Mouse (Mus musculus) cerebral cortex, adult 2 months (tissue): ENCODE data around the gene A430005L14Rik.

Source experiments
- WGBS: fragments of 180-500 bp; shearing (Covaris S2); methylation state at CpG from one replicate; pipeline ENCODE4 v1.1.7; 2018; 5-methylcytosine and 5-hydroxymethylcytosine counted together

The A430005L14Rik gene

GRCm38 (mm10) chr4:153974431-153975291 lies 17.6 kb downstream of the A430005L14Rik start, which contains the start of the genes Dffb and Cep104:
Dffb (minus strand) TSS chr4:153975126.
Cep104 (plus strand) TSS chr4:153975194.
- under 1% methylated on average over 68 of the region's 68 CpGs for WGBS

GRCm38 (mm10) chr4:153975292-153975662 lies 18.2 kb downstream of the A430005L14Rik start:
- WGBS = under 1% methylated on average over 33 of the region's 33 CpGs

- 22% methylated on average over 6 of the region's 6 CpGs for WGBS
These were observed 18.7 kb downstream of the A430005L14Rik start for GRCm38 (mm10) chr4:153975768-153976167.

DNA sequence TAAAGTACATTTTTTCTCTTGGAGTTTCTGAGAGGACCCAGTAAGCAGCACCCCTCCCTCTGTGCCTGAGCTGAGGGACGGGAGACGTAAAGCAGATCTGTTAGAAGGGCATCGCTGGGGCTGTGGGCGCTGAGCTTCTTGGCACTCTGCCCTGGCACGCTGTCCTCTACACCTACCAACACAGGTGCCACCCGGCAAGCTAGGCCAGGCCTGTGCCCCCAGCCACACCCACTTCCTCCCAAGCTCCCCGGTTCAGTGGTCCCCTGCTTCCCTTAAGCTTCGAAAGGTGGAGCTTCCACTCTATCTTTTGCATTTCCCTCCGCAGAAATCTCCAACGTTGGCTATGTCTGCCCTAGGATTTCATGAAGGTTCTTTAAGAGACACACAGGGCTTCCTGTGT lies 22.2 kb downstream of the A430005L14Rik start:
- WGBS = 79% methylated on average over 10 of the region's 10 CpGs

DNA sequence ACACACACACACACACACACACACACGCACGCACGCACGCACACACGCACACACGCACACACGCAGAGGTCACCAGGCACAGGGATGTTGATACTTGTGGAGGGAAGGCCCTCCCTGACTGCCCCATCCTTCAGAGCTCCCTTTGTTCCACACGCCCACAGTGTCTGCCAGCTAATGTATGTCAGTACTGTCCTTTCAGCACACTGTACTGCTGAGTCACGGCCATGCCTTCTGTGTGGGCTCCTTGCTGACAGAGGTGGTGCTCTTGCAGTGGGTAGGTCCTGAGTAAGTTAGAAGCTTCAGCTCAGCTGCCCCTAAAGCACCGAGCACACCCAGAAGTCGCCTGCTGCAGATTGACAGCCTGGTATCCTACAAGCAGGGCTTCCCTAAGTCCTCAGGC lies 23.4 kb downstream of the A430005L14Rik start:
- WGBS = 70% methylated on average over 11 of the region's 11 CpGs

DNA sequence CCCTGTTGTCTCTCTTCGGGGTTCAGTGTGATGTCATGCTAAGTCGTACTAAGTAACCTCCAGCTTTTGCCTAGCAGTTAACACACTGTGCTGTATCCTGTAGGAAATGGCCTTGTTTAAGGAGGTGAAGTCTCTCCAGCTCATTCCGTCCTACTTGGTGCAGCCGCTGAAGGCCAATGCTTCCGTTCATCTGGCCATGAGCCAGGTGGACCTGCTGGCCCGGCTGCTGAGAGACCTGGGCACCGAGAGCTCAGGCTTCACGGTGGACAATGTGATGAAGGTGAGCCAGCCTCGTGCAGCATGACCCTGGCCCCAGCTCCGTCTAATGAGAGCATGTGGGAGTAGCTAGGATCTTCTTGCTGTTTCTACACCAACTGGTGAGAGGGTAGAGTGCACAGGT lies 35.7 kb downstream of the A430005L14Rik start:
- WGBS = 82% methylated on average over 10 of the region's 10 CpGs

DNA sequence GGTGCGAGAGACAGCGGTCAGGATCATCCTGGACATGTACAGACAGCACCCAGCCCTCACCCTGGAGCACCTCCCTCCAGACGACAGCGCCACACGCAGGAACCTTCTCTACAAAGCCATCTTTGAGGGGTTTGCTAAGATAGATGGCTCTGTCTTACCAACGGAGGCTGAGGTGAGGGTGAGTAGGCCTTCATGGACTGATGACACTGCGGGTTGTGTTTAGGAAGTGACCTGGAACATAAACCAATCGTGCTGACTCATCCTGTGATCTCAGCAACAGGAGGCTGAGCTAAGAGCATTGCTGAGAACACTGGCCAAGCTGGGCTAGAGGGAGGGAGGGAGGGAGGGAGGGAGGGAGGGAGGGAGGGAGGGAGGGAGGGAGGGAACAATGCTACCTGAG lies 36.5 kb downstream of the A430005L14Rik start:
- WGBS = 89% methylated on average over 8 of the region's 8 CpGs

DNA sequence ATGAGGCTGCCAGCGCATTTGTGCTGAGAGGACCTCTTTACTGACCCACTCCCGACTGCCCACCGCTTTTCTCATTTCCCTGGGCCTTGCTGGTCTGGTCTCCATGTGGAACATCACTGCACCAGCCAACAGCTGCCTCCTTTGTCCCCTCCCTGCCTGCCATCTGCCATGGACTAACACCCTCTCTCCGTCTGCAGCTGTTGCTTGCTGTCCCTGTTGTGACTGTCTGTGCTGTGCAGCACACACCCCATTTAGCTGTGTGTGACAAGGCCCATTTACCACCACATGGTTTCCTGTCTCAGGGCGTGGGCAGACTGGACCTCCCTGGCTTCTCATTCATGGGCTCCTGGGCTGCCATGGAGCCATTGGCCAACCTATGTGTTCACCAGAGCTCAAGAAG lies 48.5 kb downstream of the A430005L14Rik start:
- WGBS = 73% methylated on average over 5 of the region's 5 CpGs

DNA sequence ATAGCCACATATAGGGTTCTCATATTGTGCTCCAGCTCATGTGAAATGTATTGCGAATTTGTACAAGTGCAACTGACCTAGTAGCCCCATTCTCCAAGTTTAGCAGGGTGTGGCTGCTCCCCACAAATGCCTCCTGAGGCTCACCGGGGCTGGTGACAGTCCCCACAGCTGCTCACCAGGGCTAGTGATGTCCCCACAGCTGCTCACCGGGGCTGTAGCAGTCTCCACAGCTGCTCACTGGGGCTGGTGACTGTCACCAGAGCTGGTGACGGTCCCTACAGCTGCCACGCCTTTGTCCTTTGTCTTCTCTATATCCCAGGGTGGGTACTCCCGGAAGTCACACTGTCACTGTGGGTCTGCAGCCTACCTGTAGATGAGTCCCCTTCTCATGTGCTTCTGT lies 49.2 kb downstream of the A430005L14Rik start:
- 83% methylated on average over 6 of the region's 6 CpGs for WGBS

DNA sequence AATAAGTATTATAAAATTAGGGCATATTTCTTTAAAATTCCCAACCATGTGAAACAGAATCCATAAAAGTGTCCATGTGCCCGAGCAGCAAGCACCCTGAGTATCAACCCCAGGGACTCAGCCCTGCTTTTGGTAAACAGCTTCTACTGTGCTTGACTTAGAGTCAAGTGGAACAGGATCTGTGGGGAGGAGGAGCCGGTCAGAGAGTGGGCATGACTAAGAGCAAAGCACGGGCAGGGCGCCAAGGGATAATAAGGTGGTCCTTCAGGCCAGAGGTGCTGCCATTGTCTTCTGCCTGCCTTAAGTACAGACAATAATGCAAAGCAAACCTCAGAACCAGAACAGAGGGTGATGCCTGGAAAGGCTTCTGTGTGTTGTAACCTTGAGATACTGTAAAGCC lies 50.7 kb downstream of the A430005L14Rik start:
- WGBS = 53% methylated on average over 4 of the region's 4 CpGs

GRCm38 (mm10) chr4:154010907-154011645 lies 54.0 kb downstream of the A430005L14Rik start:
- 28% methylated on average over 13 of the region's 13 CpGs for WGBS
